Mouse (Mus musculus): ENCODE results near the gene Shc4.

Gene Shc4

GRCm38 (mm10) chr2:125724086-125724430 lies at the start of gene Shc4:
Shc4 (minus strand) TSS chr2:125724148.
- DNase-seq: no peak

GRCm38 (mm10) chr2:125765029-125765428 lies 41.1 kb upstream of the Shc4 start:
- DNase-seq: no peak

GRCm38 (mm10) chr2:125764531-125764930 lies 40.6 kb upstream of the Shc4 start:
- no peak for DNase-seq

GRCm38 (mm10) chr2:125749330-125749729 lies 25.4 kb upstream of the Shc4 start:
- DNase-seq: no peak

DNA sequence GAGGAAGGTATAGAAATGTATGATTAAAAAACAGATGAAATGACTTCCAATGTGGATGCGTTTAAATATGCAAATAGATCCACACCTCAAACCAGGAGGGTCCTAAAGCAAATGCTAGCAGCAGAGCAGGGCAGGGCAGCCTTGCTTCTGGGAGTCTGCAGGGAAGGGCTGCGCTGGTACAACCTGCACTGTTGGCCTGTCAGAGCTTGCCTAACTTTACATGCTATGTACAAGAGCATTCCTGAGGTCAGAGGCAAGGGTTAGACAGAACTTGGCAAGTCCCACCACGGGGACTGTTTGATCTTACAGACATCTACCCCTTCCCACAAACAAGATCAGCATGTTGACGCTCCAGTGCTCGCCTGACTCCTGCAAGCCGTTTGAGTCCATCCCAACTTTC lies 15.4 kb upstream of the Shc4 start:
- no peak for DNase-seq

DNA sequence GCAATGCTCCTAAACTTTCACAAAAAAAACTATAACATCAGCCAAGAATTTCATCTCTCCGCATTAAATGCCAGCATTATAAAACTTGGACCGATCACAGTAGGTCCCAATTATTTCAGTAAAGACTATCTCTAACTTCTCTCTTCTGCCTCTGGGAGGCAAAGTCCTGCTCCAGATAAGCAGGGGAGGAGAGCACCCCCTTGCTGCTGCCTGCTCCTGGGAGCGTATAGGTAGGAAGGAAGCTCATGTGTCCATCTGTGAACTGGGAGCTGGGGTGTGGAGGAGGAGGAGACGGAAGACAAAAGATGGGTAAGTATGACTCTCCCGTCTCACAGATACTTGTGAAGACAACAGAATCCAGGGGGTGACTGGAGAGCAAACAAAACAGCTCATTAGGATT lies 14.8 kb upstream of the Shc4 start:
- DNase-seq: no peak

DNA sequence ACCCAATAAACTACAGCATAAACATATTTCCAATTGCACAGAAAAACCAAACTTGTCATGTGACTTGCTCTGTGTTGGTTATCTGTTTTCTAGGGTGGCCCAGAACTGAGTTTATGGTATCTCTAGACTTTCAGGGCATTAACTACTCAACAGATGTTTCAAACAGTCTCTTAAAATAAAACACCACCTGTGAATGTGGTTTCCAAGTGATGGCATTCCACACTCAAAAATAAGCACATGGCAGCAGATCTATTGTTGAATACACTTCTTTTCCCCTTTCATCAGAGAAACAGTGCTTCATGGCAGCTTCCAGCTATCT lies 12.0 kb upstream of the Shc4 start:
- no peak for DNase-seq

DNA sequence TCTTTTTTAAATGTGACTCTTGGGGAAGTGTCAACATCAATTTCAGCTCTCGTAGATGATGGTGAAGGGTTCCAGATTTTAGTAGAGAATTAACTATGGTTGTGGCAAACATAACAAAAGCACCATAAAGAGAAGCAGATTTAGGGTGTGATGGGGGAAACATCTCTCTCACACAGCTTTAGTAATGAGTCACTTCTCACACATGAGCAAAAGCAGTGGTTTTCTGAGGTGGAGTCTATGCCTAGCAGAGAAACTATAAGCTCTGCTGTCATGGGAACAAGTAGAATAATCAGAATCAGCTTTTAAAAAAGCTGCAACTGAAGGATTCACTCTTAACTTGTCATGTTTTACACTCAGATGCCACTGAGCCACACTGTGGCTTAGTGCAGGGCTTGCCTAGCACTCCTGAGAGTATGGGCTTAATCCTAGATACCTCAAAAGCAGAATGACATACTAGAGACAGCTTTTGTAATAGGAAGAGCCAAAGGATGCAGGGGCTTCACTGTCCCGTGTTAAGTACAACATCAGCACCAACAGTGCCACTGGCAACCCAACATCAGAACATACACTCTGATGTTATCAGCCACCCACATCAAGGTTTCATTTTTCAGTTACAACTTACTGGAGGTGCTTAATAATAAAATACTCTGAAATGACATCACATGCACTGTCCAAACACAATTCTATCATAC lies 11.5 kb upstream of the Shc4 start:
- DNase-seq: no peak

- DNase-seq: no peak
These were observed 10.8 kb upstream of the Shc4 start for GRCm38 (mm10) chr2:125734741-125735140.

- DNase-seq: peak; percentile 91
These were observed 8.0 kb upstream of the Shc4 start for GRCm38 (mm10) chr2:125731763-125732560.

DNA sequence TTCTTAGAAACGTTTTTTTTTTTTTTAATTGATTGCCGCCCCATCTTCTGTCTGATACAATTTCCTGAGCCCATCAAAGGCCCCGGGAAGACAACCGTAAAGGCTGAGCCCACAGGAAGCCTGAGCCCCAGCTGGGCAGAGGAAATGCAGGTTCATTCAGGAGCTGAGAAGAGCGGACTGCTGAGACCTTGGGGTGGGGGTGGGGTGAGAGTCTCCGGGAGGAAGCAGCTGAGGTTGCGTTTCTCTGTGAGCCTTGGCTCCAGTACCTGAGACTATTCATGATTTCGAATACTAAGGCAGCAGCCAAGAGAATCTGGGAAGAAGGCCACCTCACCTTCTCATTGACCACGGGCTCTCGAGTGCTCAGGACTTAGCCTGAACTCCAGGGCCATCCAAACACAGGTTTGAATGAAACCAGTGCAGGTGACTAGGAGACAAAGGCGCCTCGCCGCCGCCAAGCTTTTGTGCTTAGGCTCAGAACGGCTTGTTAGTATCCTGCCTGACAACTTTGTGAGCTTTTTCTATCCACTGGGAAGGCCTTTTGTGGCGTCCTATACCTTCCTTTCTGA lies 682 bp upstream of the Shc4 start:
- peak; percentile 12 for DNase-seq

DNA sequence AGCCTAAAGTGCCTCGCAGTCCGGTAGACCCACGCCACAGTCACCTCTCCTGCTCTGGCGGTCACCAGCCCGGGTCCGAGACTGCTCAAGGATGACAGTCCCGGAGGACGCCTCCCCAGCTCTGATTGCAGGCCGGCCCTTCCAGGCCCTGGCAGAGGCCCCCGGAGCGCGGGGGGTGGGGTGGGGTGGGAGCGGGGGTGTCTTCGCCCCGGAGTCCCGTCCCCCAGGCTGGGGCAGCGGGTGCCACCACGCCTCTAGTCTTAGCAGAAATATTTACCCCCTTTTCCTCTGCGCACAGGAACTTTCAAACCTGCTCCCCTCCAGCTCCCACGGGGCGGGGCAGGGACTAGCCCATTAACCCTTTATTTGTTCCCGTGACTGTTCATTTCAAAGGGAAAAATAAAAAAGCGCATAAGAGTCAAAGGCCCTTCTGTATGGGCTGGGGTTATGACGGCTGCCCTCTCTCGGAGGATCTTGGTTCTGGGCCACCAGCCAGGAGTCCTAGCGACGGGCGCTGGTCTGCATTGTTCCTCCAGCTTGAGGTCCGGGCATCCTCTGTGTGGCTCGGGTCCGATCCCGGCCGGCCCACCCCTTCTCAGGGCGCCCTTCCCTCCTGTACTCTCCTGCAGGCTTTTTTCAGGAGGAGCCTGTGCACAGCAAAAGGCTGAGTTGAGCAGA lies 401 bp downstream of the Shc4 start:
- peak; percentile 28 for DNase-seq

DNA sequence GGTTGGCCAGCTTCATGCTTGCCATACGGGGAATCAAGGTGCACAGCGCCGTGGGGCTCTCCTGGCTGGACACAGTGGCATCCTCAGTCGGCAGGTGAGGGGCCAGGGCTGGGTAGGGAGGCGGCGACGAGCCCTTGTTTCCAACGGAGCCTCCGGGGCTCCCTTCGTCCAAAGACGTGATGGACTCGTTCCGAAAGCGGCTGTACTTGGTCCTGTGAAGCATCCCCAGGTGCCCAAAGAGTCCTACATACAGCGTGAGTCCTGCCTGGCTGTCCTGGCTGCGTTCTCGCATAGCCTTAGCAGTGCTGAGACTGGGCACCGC lies 901 bp downstream of the Shc4 start:
- DNase-seq: no peak

DNA sequence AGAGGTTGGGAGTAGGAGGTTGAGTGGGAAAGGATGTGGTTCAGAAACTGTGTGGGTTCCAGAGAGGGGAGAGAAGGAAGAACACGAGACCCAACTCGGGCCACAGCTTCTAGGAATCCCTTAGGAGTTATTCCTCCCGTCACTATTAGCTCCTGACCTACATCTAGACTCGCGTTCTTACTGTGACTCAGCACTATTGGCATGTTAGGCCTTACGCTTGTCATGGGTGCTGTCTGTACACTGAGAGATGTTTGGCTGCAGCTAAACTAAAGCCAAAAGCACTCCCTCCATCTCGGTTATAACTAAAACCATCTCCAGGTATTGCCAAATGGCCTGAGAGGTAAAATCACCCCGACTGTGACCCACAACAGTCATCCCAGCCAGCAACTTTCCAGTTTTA lies 7.3 kb downstream of the Shc4 start:
- no peak for DNase-seq

DNA sequence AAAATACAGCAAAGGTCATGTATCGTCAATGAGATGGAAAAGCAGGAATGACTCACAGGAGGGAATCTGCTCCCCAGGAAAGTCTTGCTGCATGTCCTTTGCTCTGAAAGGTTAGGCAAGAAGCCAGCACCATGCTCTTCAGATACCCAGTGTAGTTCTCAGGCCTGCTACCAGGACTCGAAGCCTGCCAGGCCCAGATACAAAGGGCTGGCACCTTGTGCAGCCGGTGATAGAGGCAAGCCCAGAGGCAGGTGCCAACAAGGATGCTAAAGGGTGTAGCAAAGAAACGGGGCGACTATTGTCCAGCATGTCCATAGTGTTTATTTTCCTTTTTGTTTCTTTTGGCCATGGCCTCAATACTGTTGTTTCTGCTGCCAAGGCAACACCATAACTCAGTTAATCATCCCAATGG lies 17.4 kb downstream of the Shc4 start:
- no peak for DNase-seq

GRCm38 (mm10) chr2:125704907-125705631 lies 18.9 kb downstream of the Shc4 start:
- DNase-seq: no peak

DNA sequence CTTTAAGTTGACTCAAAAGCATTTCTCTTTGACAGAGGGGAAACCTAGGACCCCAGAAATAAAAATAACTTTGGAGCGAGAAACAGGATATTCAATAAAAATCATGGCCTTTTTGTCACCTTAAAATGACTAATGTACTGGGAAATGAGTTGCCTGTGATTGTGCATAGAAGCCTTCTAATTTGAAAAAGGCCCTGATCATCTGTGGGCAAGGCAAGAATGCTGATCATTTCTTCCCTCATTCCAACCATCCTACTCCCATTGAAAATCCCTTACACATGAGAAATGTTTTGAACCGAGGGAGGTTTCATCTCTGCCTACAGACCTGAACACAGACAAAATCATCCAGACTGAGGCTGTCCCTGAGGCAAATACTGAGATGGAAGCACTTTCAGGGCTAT lies 21.1 kb downstream of the Shc4 start:
- DNase-seq: no peak

DNA sequence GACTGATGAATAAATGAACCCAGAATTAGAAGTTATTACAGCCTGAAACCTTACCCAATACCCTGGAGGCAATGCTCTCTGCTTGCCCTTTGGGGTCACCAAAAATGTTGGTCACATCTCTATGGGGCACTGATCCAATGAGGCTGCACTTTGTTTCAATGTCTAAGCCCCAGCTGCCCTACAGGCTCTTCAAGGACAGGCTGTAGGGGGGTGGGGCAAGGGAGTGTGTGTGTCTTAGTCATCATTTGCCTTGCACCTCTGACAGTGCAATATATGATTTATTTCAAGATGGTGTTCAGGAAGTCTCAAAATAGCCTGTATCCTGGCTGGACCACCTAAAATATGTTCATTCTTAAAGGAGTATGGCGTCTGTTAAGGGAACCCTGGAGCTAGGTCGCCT lies 22.3 kb downstream of the Shc4 start:
- DNase-seq: no peak

DNA sequence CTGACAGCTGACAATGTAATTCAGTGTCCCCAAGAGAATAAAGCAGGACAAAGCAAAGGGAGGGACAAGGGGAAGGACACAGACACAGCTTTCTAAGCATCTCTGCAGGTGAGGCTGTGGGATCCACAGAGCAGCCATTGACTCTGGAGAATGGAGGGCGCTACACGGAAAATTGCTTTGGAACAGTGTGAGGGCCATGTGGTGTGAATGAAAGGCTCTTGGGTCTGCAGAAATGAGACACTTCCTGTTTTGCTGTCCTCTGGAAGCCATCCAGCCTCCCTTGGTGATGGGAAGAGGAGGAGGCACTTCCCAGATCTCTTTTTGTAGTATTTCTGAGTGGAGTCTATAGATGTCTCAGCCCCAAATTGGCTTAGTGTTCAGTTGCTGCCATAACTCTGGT lies 27.7 kb downstream of the Shc4 start:
- DNase-seq: peak; percentile 9

DNA sequence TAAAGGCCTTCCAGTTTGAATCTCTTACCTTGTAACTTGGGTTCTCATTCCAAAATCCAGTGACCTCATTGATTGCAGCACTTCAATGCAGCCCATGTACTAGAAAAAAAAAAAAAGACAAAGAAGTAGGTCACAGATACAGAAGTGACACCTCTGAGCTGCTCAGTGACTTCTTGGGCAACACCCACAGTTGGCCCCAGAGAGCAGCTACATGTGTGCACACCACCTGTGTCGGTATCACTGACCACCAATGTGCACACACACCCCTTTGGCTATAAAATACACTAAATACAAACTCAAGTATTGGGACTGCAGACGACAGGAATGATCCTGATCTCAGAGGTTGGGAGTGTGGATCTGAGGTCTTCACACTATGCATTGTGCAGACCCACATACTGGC lies 29.1 kb downstream of the Shc4 start:
- DNase-seq: no peak

- no peak for DNase-seq
These were observed 31.9 kb downstream of the Shc4 start for GRCm38 (mm10) chr2:125692010-125692409.

- DNase-seq: no peak
These were observed 38.4 kb downstream of the Shc4 start for GRCm38 (mm10) chr2:125685441-125686150.

All from kidney, adult 11 months (tissue).